Mouse (Mus musculus) cortical plate, adult 2 months (tissue): ENCODE measurements around the gene Irf5.

ENCODE experiments used
- CTCF ChIP-seq: fragments of 200-500 bp; IDR thresholded peaks from 2 replicates; pipeline ENCODE4 v1.5.1; 2011; ENCODE audit warnings: mild to moderate bottlenecking, control low read depth, low read length; ENCODE audit not compliant: insufficient read depth; ENCODE audit errors: extremely low read depth
- POLR2A ChIP-seq: fragments of 200-500 bp; IDR thresholded peaks from 2 replicates; pipeline ENCODE4 v1.6.1; 2011; ENCODE audit warnings: mild to moderate bottlenecking, low read length, control low read depth; ENCODE audit not compliant: insufficient read depth; ENCODE audit errors: extremely low read depth

DNA sequence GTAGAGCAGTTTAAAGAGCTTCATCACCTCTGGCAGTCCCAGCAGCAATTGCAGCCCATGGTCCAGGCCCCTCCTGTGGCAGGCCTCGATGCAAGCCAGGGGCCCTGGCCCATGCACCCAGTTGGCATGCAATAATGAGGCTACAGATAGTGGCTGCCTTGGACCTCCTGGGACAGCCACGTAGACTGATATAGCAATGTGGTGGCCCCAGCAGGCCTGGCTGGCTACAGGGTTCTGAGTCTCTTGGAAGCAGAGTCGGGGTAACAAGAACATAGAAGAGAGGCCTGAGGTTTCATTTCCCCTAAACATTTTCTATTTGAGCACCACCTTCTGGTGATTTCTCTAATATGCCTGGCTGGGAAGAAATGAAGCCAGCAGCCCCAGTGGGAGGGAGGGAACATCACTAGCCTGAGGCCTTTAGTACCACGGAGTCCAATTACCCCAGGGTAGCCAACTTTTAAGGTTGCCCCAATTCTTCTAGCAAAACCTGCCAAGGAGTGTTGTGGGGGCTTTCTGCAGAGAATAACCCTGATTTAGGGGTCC is 10.3 kb downstream of the Irf5 start:
- TF ChIP-seq POLR2A (no peak), CTCF (no peak; the same call in 1 of the 2 replicates)
